In genomic region chr8:116372574-116372973, GRCm38 (mm10) we compare ENCODE assay signal across 8 mouse cellular contexts.
DNase-seq lines count a peak whose midpoint lies in the region; ATAC-seq and TF ChIP-seq lines count a peak whose summit lies in the region.

No protein-coding gene starts in this region.

- no peak overlapping the region for H3K9ac ChIP-seq in liver, adult 2 months (ENCODE audit: low read depth, low read length)
- H3K9ac ChIP-seq in liver, embryonic 11.5 days (ENCODE audit: low read depth, low read length): no peak overlapping the region

- peaks cover 2% of the 10 kb centered on the region; the same call in 1 of the 2 replicates for H3K4me1 ChIP-seq in liver, adult 2 months (ENCODE audit: control insufficient read depth, insufficient read depth, low read length)
- H3K4me1 ChIP-seq in liver, embryonic 11.5 days (replicated peaks; ENCODE audit: control insufficient read depth, insufficient read depth, low read length): no peaks in the 10 kb centered on the region

- no peak overlapping the region for H3K4me2 ChIP-seq in liver, embryonic 11.5 days

- no peaks in the 10 kb centered on the region for H3K36me3 ChIP-seq in liver, adult 2 months (ENCODE audit: control insufficient read depth, insufficient read depth, low read length)
- no peaks in the 10 kb centered on the region for H3K36me3 ChIP-seq in liver, embryonic 11.5 days (ENCODE audit: control insufficient read depth, insufficient read depth, low read length)

- DNase-seq in liver, adult 2 months (ENCODE audit: extremely low read depth, low read depth, low spot score): peak; percentile 83
- no peak for DNase-seq in liver, embryonic 11.5 days (ENCODE audit: low spot score)
- peak; percentile 88 to 92 for DNase-seq in cerebellum, postnatal 14 days
- DNase-seq in heart, postnatal 10 days: peak; percentile 70 to 74
- peak; percentile 29 for DNase-seq in left cerebral cortex, adult 11 months (ENCODE audit: low spot score)
- DNase-seq in right cerebral cortex, adult 2 months (ENCODE audit: low spot score in 2 of 2): peak; percentile 54 to 61
- DNase-seq in thymus, postnatal 0 days (ENCODE audit: low spot score): no peak
- no peak for DNase-seq in thymus, postnatal 25 days

- H3K4me3 ChIP-seq in liver, adult 2 months (ENCODE audit: insufficient read depth, low read depth, low read length): no peak overlapping the region
- H3K4me3 ChIP-seq in liver, embryonic 11.5 days (ENCODE audit: low read depth, low read length): no peak overlapping the region

- no peaks in the 10 kb centered on the region for H3K27me3 ChIP-seq in liver, adult 2 months (ENCODE audit: control insufficient read depth, insufficient read depth, low read length)
- no peaks in the 10 kb centered on the region for H3K27me3 ChIP-seq in liver, embryonic 11.5 days (replicated peaks; ENCODE audit: control insufficient read depth, insufficient read depth, low read length)

- H3K27ac ChIP-seq in liver, adult 2 months (replicated peaks; ENCODE audit: insufficient read depth, low read depth, low read length): no peak overlapping the region
- no peak overlapping the region for H3K27ac ChIP-seq in liver, embryonic 11.5 days (ENCODE audit: low read depth, low read length)

- H3K79me2 ChIP-seq in liver, adult 2 months (ENCODE audit: control insufficient read depth, insufficient read depth, low read length): no peaks in the 10 kb centered on the region

- no peak for TF ChIP-seq POLR2A in liver, adult 2 months (IDR thresholded peaks at IDR 0.05; ENCODE audit: extremely low read depth, insufficient read depth, low read length)

- ATAC-seq in liver, embryonic 11.5 days (replicated peaks; ENCODE audit: low FRiP score): no peak

- intact Hi-C loops in heart, postnatal 10 days (cut with DNase I): no loop called here

- no peak for TF ChIP-seq CTCF in liver, adult 2 months (IDR thresholded peaks at IDR 0.05; ENCODE audit: low read depth, low read length)

- H3K9me3 ChIP-seq in liver, embryonic 11.5 days (ENCODE audit: control insufficient read depth, low read length): no peaks in the 10 kb centered on the region

- 27% methylated on average over 3 of the region's 3 CpGs for WGBS in liver, adult 2 months
- whole genome bisulfite sequencing in liver, embryonic 11.5 days: 59% methylated on average over 3 of the region's 3 CpGs

Comparison
In these comparisons a context has a peak if more than half of its experiments do, and no peak if none do; other contexts are left out.
1. DNase-seq: peak in liver, adult 2 months (single experiment), cerebellum, postnatal 14 days (2 of 2), heart, postnatal 10 days (2 of 2), left cerebral cortex, adult 11 months (single experiment) and right cerebral cortex, adult 2 months (2 of 2); none in liver, embryonic 11.5 days (single experiment), thymus, postnatal 0 days (single experiment) and thymus, postnatal 25 days (single experiment).